Mouse (Mus musculus) splenic B cell, adult 2 months (primary cell): ENCODE data around the gene Gpr158.
"Not testable (repeated sequence)": the region's sequence is repeated elsewhere in the genome, so short reads cannot be mapped to it uniquely, and the experiment has no call there.

ENCODE experiments used
- DNase-seq: peaks from one replicate; pipeline ENCODE4 v3.0.0-alpha.2; 2011; ENCODE audit warnings: low read depth, low spot score
- H3K27me3 ChIP-seq: 2 replicates; pipeline ENCODE4 v1.6.1; 2012; ENCODE audit warnings: mild to moderate bottlenecking, low read length, moderate library complexity, mixed read lengths; ENCODE audit not compliant: control insufficient read depth, poor library complexity, insufficient read depth, severe bottlenecking
- H3K36me3 ChIP-seq: 2 replicates; pipeline ENCODE4 v1.6.1; 2012; ENCODE audit warnings: mild to moderate bottlenecking, low read length, moderate library complexity, mixed read lengths; ENCODE audit not compliant: control insufficient read depth, poor library complexity, insufficient read depth, severe bottlenecking

Gpr158 gene

DNA sequence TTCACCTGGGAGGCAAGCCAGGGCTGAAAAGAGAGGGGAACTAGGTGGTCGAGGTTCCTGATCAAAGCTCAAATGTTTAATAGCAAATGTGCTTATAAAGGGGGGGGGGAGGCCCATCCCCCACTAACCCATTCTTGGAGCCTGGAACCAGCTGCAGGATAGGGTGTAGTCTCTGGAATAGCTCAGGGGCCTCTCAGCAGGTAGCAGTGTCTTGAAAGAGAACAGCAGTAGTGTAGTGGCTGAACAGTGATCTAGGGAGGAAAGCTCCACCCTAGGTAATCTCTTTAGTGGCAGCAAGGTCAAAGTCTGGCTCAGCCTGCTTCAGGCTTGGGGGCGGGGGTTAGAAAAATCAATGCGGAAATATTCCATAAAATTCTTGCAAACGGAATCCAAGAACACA lies 93.3 kb downstream of the Gpr158 start:
- not testable (repeated sequence) for H3K36me3 ChIP-seq, H3K27me3 ChIP-seq, DNase-seq

DNA sequence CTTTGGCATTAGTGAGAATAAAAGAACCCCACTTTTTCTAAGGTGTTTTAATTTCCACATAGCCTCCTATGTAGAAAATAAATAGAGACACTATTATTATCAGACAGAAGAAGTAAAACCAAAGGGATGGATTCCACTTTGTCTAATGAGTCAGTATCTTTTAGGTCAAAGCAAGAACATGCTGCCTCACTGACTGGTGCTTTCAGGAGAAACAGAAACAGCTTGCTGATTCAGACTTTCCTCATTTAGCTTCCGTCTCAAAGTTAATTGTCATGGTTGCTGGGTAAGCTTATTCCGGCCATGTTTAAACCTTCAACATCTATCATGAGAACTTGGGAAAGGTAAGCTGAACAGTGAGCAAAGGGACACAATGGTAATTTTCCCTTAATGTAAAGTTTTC lies 107.6 kb downstream of the Gpr158 start:
- no peaks in the 10 kb centered on the region for H3K27me3 ChIP-seq
- DNase-seq = no peak
- no peaks in the 10 kb centered on the region for H3K36me3 ChIP-seq

DNA sequence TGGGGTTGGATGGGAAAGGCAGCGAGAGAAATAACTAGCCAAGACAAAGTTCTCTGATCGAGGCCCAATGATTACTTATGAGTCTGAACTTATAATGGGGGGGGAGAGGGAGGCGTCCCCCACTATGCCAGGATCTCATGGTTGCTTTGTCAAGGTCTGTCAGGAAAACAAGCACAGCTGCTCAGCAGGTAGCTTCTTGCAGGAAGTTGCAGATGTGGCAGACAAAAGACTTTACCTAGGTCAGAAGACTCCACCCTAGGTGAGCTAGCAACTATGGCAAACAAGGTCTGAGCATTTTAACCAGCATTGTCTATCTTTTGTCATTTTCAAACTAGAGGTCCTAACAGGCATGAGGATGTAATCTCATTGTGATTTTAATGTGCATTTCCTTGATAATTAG lies 129.5 kb downstream of the Gpr158 start:
- Histone ChIP-seq H3K36me3 (no peaks in the 10 kb centered on the region), H3K27me3 (no peaks in the 10 kb centered on the region)
- no peak for DNase-seq

DNA sequence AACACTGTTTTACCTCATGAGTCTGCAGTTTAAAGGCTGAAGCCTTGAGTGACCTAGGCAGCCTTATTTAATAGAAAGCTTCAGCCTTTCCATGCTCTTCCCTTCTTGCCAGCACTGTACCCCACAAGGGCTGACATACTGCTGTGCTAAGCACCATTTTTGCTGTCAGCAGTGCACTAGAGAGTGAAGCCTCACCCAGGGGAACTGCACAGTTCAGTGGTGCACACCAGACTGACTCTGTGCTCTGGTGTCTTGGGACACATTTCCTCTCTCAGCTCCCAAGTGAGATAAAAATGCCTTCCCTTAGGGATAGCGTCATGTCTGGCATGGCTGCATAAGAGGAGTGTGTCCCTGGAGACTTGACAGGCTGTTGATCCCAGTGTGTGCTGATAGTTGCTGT lies 130.6 kb downstream of the Gpr158 start:
- no peaks in the 10 kb centered on the region for H3K36me3 ChIP-seq
- DNase-seq = no peak
- H3K27me3 ChIP-seq = no peaks in the 10 kb centered on the region

DNA sequence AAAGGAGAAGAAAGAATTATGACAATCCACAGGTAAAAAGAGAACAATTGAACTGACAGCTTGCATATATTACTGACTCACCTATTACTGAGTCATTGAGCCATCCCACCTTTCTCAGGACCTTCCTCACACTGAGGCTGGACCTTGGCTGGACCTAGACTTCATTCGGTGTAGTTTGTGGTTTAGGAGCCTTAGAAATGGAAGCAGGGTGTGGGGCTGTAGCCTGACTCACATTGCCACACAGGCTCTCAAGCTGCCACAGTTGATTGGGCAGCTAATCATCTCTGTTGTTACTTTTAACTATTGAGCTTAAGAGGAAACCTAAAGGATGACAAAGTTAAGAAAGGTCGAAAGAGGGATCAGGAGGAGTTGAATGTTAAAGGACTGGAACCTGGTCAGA lies 132.1 kb downstream of the Gpr158 start:
- H3K27me3 ChIP-seq = no peaks in the 10 kb centered on the region
- DNase-seq = no peak
- no peaks in the 10 kb centered on the region for H3K36me3 ChIP-seq

DNA sequence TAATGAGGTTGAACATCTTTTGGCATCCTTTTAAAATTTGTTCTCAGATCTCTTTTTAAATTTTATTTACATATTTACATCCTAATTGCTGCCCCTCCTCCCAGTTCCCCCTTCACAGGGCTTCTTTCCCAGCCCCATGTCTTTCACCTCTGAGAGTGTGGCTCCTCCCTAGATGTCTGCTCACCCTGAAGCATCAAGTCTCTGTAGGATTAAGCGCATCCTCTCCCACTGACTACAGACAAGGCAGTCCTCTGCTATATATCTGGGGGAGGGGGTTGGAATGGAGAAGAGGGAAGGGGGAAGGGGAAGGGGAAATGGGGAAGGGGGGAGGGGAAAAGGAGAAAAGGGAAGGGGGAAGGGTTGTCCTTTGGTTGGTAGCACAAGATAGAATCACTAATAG lies 140.1 kb downstream of the Gpr158 start:
- Histone ChIP-seq H3K27me3 (no peaks in the 10 kb centered on the region), H3K36me3 (no peaks in the 10 kb centered on the region)
- no peak for DNase-seq

DNA sequence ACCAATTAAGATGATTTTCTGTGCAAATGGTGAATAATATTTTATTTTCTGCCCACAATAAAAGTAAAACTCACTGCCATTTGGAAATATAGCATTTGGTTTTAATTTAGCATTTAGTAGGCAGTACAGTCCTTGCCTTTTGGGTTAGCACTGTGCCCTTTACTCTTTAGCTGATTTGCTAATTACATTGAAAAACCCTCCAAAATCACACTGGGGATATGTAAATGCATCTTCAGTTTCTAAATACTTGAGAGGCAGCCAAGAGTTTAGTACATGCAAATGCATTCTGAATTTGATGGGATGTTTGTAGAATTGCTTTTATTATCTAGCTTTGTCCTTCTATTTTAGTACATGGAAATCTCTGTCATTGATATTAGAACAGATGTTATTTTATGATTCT lies 163.4 kb downstream of the Gpr158 start:
- Histone ChIP-seq H3K27me3 (no peaks in the 10 kb centered on the region), H3K36me3 (no peaks in the 10 kb centered on the region)
- no peak for DNase-seq

DNA sequence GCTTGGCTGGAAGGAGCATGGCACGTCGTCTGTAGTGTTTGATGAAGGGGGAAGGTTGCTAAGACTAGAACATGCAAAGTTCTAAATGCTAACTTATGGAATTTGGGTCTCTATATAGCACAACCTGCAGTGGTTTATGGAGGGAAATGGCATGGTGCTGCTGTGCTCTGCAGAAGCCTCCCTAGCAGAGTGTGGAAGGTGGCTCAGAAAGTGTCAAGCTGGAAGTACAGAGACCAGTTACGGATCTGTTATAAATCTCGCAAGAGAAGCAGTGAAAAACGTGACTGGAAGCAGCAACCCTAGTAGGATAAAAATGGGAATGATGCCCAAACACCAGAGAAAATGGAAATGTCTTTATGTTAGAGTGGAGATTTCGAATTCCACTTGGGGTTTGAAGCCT lies 251.8 kb downstream of the Gpr158 start:
- no peak for DNase-seq
- Histone ChIP-seq H3K36me3 (no peaks in the 10 kb centered on the region), H3K27me3 (no peaks in the 10 kb centered on the region)

DNA sequence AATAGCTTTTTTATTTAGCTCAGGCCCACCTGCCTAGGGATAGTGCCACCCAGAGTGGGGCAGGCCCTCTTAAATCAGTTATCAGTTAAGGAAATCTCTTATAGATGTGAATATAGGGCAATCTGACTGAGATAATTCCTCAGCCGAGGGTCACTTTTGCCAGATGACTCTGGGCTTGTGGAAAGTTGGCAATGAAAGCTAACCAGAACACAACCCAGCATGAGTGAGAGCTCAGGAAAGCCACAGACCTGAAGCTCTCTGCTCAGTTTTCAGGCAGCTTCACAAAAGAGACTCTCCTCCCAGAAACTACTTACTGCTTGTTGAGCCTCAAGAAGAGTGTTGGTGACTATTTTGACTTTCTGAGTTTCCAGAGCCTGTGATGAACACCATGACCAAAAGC lies 264.8 kb downstream of the Gpr158 start:
- Histone ChIP-seq H3K27me3 (no peaks in the 10 kb centered on the region), H3K36me3 (no peaks in the 10 kb centered on the region)
- no peak for DNase-seq

DNA sequence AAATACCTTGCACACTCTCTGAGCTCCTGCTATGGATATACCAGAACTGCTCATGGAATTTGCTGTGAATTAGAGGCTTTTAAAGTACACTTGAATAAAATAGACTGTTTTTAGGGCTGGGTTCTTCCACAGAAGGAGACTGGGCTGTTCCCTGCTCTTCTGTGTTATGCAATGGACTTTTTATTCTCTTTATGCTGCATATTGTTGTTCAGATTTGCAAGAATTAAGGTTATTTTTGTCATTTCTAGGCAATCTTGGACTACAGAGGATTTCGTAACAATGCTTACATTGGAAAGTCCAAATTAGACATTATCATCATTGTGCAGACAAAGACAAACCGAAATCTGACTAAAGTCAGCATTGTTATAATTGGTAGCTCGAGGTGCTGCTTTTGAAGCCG lies 298.4 kb downstream of the Gpr158 start:
- Histone ChIP-seq H3K27me3 (no peaks in the 10 kb centered on the region), H3K36me3 (no peaks in the 10 kb centered on the region)
- no peak for DNase-seq

DNA sequence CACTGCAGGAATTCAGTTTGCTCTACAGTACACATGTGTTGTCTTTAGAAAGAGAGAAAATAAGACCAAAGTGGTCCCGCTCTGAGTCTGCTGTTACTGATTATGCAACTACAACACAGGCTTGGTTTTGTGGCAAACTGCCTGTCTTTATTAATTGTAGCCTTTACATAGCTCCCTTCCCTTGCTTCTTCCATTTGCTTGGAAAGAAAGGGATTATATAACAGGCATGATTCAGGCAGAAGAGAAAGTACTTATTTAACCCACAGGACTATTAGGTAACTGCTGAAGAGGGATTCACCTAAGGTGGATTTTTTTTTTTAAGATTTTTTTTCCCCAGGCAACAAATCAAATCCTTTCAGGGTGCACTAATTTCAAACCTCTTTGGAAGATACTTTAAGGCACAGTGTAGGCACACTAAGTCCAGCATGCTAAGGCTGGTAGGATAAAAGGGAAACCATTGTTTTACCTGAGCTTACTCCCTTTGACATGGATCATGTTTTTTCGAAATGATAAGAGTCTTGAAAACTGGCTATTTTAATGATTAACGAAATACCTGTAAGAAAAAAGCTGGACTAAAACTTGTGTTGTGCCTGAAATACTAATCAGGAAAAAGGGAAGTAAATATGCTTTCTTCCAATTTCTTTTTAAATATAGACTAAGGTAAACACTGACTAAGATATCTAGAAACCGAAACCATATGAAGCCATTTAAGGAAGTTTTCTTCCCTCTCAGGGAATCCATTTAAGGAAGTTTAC lies 308.9 kb downstream of the Gpr158 start:
- DNase-seq = no peak
- Histone ChIP-seq H3K36me3 (no peaks in the 10 kb centered on the region), H3K27me3 (no peaks in the 10 kb centered on the region)

DNA sequence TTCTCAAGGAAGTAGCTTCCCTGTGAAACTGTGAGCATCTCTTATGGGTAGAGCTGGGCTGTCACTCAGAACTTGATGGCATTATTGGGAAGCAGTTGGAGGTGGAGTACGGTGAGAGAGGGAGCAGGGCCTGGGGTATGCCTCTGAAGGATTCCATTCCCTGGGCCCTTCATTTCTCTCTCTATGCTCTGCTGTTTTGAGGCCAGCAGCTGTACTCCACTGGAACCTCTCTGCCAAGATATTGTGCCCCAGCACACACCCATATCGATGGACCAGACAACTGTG lies 309.4 kb downstream of the Gpr158 start:
- DNase-seq = no peak
- no peaks in the 10 kb centered on the region for H3K36me3 ChIP-seq
- H3K27me3 ChIP-seq = no peaks in the 10 kb centered on the region

DNA sequence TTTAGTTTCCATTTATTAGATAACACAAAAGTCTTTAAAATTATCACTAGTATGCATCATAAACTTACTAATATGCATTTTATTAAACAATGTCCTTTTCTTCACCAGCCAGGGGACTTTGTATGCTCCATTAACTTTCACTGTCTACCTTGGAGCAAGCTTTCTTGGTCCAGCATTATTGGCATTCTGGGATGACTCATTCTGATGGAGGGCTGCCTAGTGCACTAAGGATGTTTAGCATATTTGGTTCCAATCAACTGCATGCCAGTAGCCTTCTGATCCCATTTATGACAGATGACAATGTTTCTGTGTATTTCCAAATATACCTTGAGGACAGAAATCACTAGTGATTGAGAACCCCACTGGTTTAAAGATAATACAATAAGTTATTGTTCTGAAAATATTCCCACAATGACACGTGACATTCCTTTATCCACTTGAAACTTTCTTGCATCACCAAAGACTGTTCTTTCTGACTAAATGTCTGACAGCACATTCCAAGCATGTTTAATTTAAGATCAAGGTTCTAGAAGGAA lies 313.5 kb downstream of the Gpr158 start:
- H3K27me3 ChIP-seq = no peaks in the 10 kb centered on the region
- H3K36me3 ChIP-seq = no peaks in the 10 kb centered on the region
- DNase-seq = no peak

DNA sequence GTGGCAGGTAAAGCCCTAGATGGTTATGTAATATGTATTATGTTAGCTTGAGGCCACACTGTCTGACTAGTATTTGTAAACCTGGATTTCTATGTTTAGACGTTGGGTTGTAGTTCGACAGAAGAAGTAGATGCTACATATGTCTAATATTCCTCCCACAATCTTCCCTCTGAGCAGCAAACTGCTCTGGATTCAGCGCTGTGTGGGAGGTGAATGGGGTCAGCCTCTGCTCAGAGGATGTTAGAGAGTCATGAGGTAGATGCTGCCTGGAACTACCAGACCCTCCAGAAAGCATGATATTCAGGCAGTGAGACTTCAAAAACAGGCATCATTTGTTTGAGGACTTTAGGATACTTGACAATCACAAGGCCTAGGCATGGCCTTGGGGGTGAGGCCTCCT lies 317.4 kb downstream of the Gpr158 start:
- Histone ChIP-seq H3K36me3 (no peaks in the 10 kb centered on the region), H3K27me3 (no peaks in the 10 kb centered on the region)
- DNase-seq = no peak

DNA sequence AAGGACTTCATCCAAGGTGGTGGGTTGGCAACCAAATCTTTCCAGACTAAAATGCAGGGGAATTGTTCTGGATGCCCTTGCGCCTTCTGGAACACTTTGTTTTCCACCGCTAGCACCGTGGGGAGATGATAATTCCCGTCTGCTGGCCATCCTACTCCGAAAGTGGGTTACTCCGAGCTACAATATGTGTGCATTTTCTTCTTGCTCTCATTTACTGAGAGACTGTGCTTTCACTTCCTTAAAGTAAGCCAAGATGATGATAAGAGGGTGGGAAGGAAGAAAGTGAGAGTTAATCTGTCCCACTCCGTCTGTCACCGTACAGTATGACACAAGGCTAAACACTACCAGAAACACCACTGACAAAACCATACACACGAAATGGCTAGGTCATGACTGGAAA lies 325.8 kb downstream of the Gpr158 start:
- Histone ChIP-seq H3K27me3 (no peaks in the 10 kb centered on the region), H3K36me3 (no peaks in the 10 kb centered on the region)
- no peak for DNase-seq
